ENCODE assay signal across 20 mouse cellular contexts in genomic region chr16:90988039-90988438, GRCm38 (mm10). TPM values are rescaled to one million over a fixed set of nuclear protein-coding genes. Genes with fewer than 3 reads are reported as not detected.
DNase-seq lines count a peak whose midpoint lies in the region; ATAC-seq and TF ChIP-seq lines count a peak whose summit lies in the region.
"Had no signal": no experiment of that assay in that cellular context is flagged by ENCODE, and none has a peak within 500 bp of the region (broad histone marks: within the 10 kb centered on the region; RNA-seq: fewer than 3 reads in every experiment).

No protein-coding gene starts in this region.

- no peak for TF ChIP-seq EP300 in liver, postnatal 0 days (IDR thresholded peaks at IDR 0.05; ENCODE audit: low read depth)

- H3K27me3 ChIP-seq in heart, embryonic 13.5 days (replicated peaks) = no peaks in the 10 kb centered on the region
- H3K27me3 ChIP-seq in liver, postnatal 0 days (ENCODE audit: insufficient read depth, low read length) = no peaks in the 10 kb centered on the region
- H3K27me3 ChIP-seq in midbrain, embryonic 10.5 days (ENCODE audit: low read depth, poor library complexity, severe bottlenecking) = no peaks in the 10 kb centered on the region
- H3K27me3 ChIP-seq in hindbrain, postnatal 0 days (ENCODE audit: insufficient read depth, low read length) = no peaks in the 10 kb centered on the region
- H3K27me3 ChIP-seq: hindbrain, embryonic 15.5 days; limb, embryonic 13.5 days; stomach, embryonic 15.5 days had no signal

- no peak for TF ChIP-seq CTCF in liver, postnatal 0 days (IDR thresholded peaks at IDR 0.05; ENCODE audit: low read depth)
- no peak for TF ChIP-seq CTCF in hindbrain, postnatal 0 days (IDR thresholded peaks at IDR 0.05; ENCODE audit: low read depth)

- ATAC-seq in heart, embryonic 13.5 days (ENCODE audit: extremely low read depth, insufficient number of reproducible peaks, low FRiP score, low TSS enrichment) = no peak
- peak; percentile 82 for ATAC-seq in erythroblast, adult 5-6 weeks (replicated peaks; ENCODE audit: low FRiP score, poor library complexity, severe bottlenecking)
- peak; percentile 65 for ATAC-seq in liver, postnatal 0 days
- ATAC-seq in hindbrain, postnatal 0 days = no peak
- ATAC-seq: lung, postnatal 0 days; midbrain, embryonic 16.5 days had no signal

- H3K9me3 ChIP-seq in heart, embryonic 13.5 days = no peaks in the 10 kb centered on the region
- H3K9me3 ChIP-seq in liver, postnatal 0 days (ENCODE audit: low read length) = no peaks in the 10 kb centered on the region
- H3K9me3 ChIP-seq in midbrain, embryonic 10.5 days (replicated peaks) = no peaks in the 10 kb centered on the region
- H3K9me3 ChIP-seq in hindbrain, postnatal 0 days (ENCODE audit: low read length) = no peaks in the 10 kb centered on the region
- H3K9me3 ChIP-seq: forebrain, embryonic 10.5 days; hindbrain, embryonic 15.5 days; limb, embryonic 13.5 days; stomach, embryonic 15.5 days had no signal

- DNase-seq in heart, postnatal 36 days = no peak
- DNase-seq in liver = peak; percentile 25
- DNase-seq in liver, postnatal 0 days = no peak
- no peak for DNase-seq in midbrain, embryonic 10.5 days (ENCODE audit: low spot score)
- no peak for DNase-seq in hindbrain, postnatal 0 days (ENCODE audit: low spot score)
- DNase-seq in cerebellum, adult 9-10 months = no peak
- DNase-seq: adrenal gland, adult 2 months; cerebellum, adult 18-20 months; gastrocnemius, postnatal 10 days; heart, postnatal 14 days; spleen, adult 18-20 months had no signal

- intact Hi-C loops in heart, postnatal 36 days (cut with DNase I) = no loop called here

- H3K4me1 ChIP-seq in heart, embryonic 13.5 days = no peaks in the 10 kb centered on the region
- peaks cover 4% of the 10 kb centered on the region; the same call in 1 of the 2 replicates for H3K4me1 ChIP-seq in liver, postnatal 0 days (ENCODE audit: insufficient read depth)
- no peaks in the 10 kb centered on the region for H3K4me1 ChIP-seq in midbrain, embryonic 10.5 days
- no peaks in the 10 kb centered on the region for H3K4me1 ChIP-seq in hindbrain, postnatal 0 days (ENCODE audit: insufficient read depth, low read length)
- H3K4me1 ChIP-seq: forebrain, embryonic 10.5 days; hindbrain, embryonic 15.5 days; limb, embryonic 13.5 days; stomach, embryonic 15.5 days had no signal

- H3K4me3 ChIP-seq in heart, embryonic 13.5 days = no peak overlapping the region
- peak overlapping the region; percentile 43 for H3K4me3 ChIP-seq in liver, postnatal 0 days (ENCODE audit: low read depth, low read length)
- H3K4me3 ChIP-seq in midbrain, embryonic 10.5 days = no peak overlapping the region
- H3K4me3 ChIP-seq in hindbrain, postnatal 0 days (ENCODE audit: low read length) = no peak overlapping the region
- H3K4me3 ChIP-seq: forebrain, embryonic 10.5 days; hindbrain, embryonic 15.5 days; limb, embryonic 13.5 days; stomach, embryonic 15.5 days had no signal

- H3K9ac ChIP-seq in heart, embryonic 13.5 days = no peak overlapping the region
- peak overlapping the region; percentile 52 for H3K9ac ChIP-seq in liver, postnatal 0 days (replicated peaks)
- H3K9ac ChIP-seq in hindbrain, postnatal 0 days (replicated peaks; ENCODE audit: low read length) = no peak overlapping the region
- H3K9ac ChIP-seq: hindbrain, embryonic 15.5 days; limb, embryonic 13.5 days; stomach, embryonic 15.5 days had no signal

- H3K27ac ChIP-seq in heart, embryonic 13.5 days (replicated peaks) = no peak overlapping the region
- peak overlapping the region; percentile 68 for H3K27ac ChIP-seq in liver, postnatal 0 days (ENCODE audit: low read depth)
- no peak overlapping the region for H3K27ac ChIP-seq in midbrain, embryonic 10.5 days (replicated peaks)
- no peak overlapping the region for H3K27ac ChIP-seq in hindbrain, postnatal 0 days
- H3K27ac ChIP-seq: forebrain, embryonic 10.5 days; hindbrain, embryonic 15.5 days; kidney, postnatal 0 days; limb, embryonic 13.5 days; stomach, embryonic 15.5 days had no signal

- peaks cover 29% of the 10 kb centered on the region for H3K36me3 ChIP-seq in heart, embryonic 13.5 days
- peaks cover 31% of the 10 kb centered on the region for H3K36me3 ChIP-seq in liver, postnatal 0 days (replicated peaks; ENCODE audit: insufficient read depth, low read length)
- H3K36me3 ChIP-seq in midbrain, embryonic 10.5 days = peaks cover 25% of the 10 kb centered on the region
- H3K36me3 ChIP-seq in hindbrain, postnatal 0 days (ENCODE audit: insufficient read depth, low read length) = peaks cover 14% of the 10 kb centered on the region; the same call in 1 of the 2 replicates
- H3K36me3 ChIP-seq: stomach, embryonic 15.5 days had no signal

- H3K4me2 ChIP-seq in heart, embryonic 13.5 days = peak overlapping the region; percentile 32
- H3K4me2 ChIP-seq in liver, postnatal 0 days (ENCODE audit: low read depth, low read length) = peak overlapping the region; percentile 67
- no peak overlapping the region for H3K4me2 ChIP-seq in hindbrain, postnatal 0 days (ENCODE audit: low read depth, low read length)
- H3K4me2 ChIP-seq: hindbrain, embryonic 15.5 days; limb, embryonic 13.5 days; stomach, embryonic 15.5 days had no signal

- 86% methylated on average over 8 of the region's 8 CpGs for WGBS in heart, embryonic 13.5 days
- WGBS in liver, postnatal 0 days (ENCODE audit: insufficient replicate concordance) = 78% methylated on average over 8 of the region's 8 CpGs
- 92% methylated on average over 8 of the region's 8 CpGs for WGBS in midbrain, embryonic 10.5 days
- WGBS in hindbrain, postnatal 0 days = 91% methylated on average over 8 of the region's 8 CpGs

RNA-seq across cellular contexts. Expression of gene Synj1, which starts 23.1 kb away (rescaled TPM):
- polyA plus RNA-seq in heart, embryonic 13.5 days (2015; fragmentation: Nextera tagmentation; extraction: Ambion mirVana) = 9.5 and 11.4 TPM in 2 replicates
- total RNA-seq in heart, postnatal 36 days (2021) = 10 to 100 TPM; 29.1 to 29.6 TPM
- 166 and 169 TPM in 2 replicates for total RNA-seq in erythroblast, adult 5-6 weeks (2015; ENCODE audit: low replicate concordance)
- total RNA-seq in erythroblast, adult 5-6 weeks (2017; ENCODE audit: low replicate concordance) = 142 and 167 TPM in 2 replicates
- polyA plus RNA-seq in liver, postnatal 0 days (2015; fragmentation: Nextera tagmentation; extraction: Ambion mirVana) = 8.2 and 8.6 TPM in 2 replicates
- polyA plus RNA-seq in midbrain, embryonic 10.5 days (2016; fragmentation: Nextera tagmentation; extraction: Ambion mirVana) = 14.8 and 18.1 TPM in 2 replicates
- total RNA-seq in hindbrain, postnatal 0 days (2014; rRNA removed) = 47.9 and 58.1 TPM in 2 replicates
- polyA plus RNA-seq in hindbrain, postnatal 0 days (2015; fragmentation: Nextera tagmentation; extraction: Ambion mirVana) = 42.4 and 50.5 TPM in 2 replicates

RNA-seq across cellular contexts. Expression of gene Cfap298, which starts 53.1 kb away (rescaled TPM):
- polyA plus RNA-seq in heart, embryonic 13.5 days (2015; fragmentation: Nextera tagmentation; extraction: Ambion mirVana) = 34.6 and 36.9 TPM in 2 replicates
- total RNA-seq in heart, postnatal 36 days (2021) = 10 to 100 TPM; 27.0 to 28.5 TPM
- 1.2 and 18.8 TPM in 2 replicates for total RNA-seq in erythroblast, adult 5-6 weeks (2015; ENCODE audit: low replicate concordance)
- total RNA-seq in erythroblast, adult 5-6 weeks (2017; ENCODE audit: low replicate concordance) = 7.0 and 20.1 TPM in 2 replicates
- polyA plus RNA-seq in liver, postnatal 0 days (2015; fragmentation: Nextera tagmentation; extraction: Ambion mirVana) = 16.1 and 16.8 TPM in 2 replicates
- 57.1 and 67.8 TPM in 2 replicates for polyA plus RNA-seq in midbrain, embryonic 10.5 days (2016; fragmentation: Nextera tagmentation; extraction: Ambion mirVana)
- 12.1 and 16.8 TPM in 2 replicates for total RNA-seq in hindbrain, postnatal 0 days (2014; rRNA removed)
- 61.1 and 67.2 TPM in 2 replicates for polyA plus RNA-seq in hindbrain, postnatal 0 days (2015; fragmentation: Nextera tagmentation; extraction: Ambion mirVana)

RNA-seq across cellular contexts. Expression of gene Paxbp1, which starts 56.3 kb away (rescaled TPM):
- polyA plus RNA-seq in heart, embryonic 13.5 days (2015; fragmentation: Nextera tagmentation; extraction: Ambion mirVana) = 30.4 and 34.5 TPM in 2 replicates
- total RNA-seq in heart, postnatal 36 days (2021) = 10 to 100 TPM; 13.1 to 13.5 TPM
- 30.9 and 35.5 TPM in 2 replicates for total RNA-seq in erythroblast, adult 5-6 weeks (2015; ENCODE audit: low replicate concordance)
- total RNA-seq in erythroblast, adult 5-6 weeks (2017; ENCODE audit: low replicate concordance) = 68.0 and 81.5 TPM in 2 replicates
- polyA plus RNA-seq in liver, postnatal 0 days (2015; fragmentation: Nextera tagmentation; extraction: Ambion mirVana) = 10.3 and 10.9 TPM in 2 replicates
- 60.9 and 75.3 TPM in 2 replicates for polyA plus RNA-seq in midbrain, embryonic 10.5 days (2016; fragmentation: Nextera tagmentation; extraction: Ambion mirVana)
- total RNA-seq in hindbrain, postnatal 0 days (2014; rRNA removed) = 39.7 and 45.3 TPM in 2 replicates
- 22.8 and 27.2 TPM in 2 replicates for polyA plus RNA-seq in hindbrain, postnatal 0 days (2015; fragmentation: Nextera tagmentation; extraction: Ambion mirVana)

Comparison
In these comparisons a context has a peak if more than half of its experiments do, and no peak if none do; other contexts are left out.
1. ATAC-seq: peak in erythroblast, adult 5-6 weeks (single experiment) and liver, postnatal 0 days (single experiment); none in heart, embryonic 13.5 days (single experiment) and hindbrain, postnatal 0 days (single experiment).